Mouse (Mus musculus): ENCODE data around the gene Uqcr11. TPM values are rescaled to one million over a fixed set of nuclear protein-coding genes. Genes with fewer than 3 reads are reported as not detected.

The Uqcr11 gene
- 35.4 and 38.2 TPM in 2 replicates for total RNA-seq (2017)

GRCm38 (mm10) chr10:80406684-80407501, at the start of gene Uqcr11:
Uqcr11 (minus strand) TSS chr10:80406830.
- ATAC-seq (ENCODE audit: extremely low read depth, insufficient number of reproducible peaks, low FRiP score, poor library complexity, severe bottlenecking): peak; percentile 86

- no peak for ATAC-seq (ENCODE audit: extremely low read depth, insufficient number of reproducible peaks, low FRiP score, poor library complexity, severe bottlenecking)
Measured at GRCm38 (mm10) chr10:80455697-80456096, 49.1 kb upstream of the Uqcr11 start.

DNA sequence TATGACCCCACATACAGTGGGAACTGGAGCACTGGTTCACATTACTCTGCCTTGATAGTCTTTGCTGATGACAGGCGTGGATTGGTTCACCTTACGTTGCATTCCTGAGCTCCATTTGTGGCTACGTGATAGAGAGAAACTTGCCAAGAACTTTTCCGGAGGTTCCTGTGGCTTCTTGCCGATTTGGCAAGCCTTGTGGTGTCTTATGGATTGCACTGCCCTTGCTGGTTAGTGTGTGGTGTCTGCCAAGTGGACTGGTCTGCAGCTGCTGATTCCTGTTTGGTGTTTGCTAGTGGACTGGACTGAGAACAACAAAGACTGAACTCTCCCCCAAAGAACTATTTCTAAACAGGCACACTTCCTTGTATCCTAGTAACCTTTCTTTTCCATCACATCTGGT, 48.2 kb upstream of the Uqcr11 start:
- ATAC-seq (ENCODE audit: extremely low read depth, insufficient number of reproducible peaks, low FRiP score, poor library complexity, severe bottlenecking): no peak

- no peak for ATAC-seq (ENCODE audit: extremely low read depth, insufficient number of reproducible peaks, low FRiP score, poor library complexity, severe bottlenecking)
Measured at GRCm38 (mm10) chr10:80453601-80454000, 47.0 kb upstream of the Uqcr11 start.

DNA sequence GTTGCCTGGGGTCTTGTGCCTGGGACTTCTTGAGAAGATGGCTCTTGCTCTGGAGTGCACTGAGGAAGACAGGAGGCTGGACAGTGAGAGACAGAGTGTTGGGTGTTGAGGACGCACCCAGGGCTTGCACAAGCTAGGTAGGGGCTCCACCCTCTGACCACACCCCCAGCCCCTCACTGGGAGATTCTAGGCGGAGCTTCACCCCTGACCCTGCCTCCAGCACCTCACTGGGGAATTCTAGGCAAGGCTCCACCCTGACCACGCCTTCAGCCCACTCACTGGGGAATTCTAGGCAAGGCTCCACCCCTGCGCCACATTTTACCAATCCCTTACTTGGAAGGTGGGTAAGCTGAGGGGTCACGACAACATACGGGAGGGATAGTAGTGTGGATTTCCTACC, 44.0 kb upstream of the Uqcr11 start:
- ATAC-seq (ENCODE audit: extremely low read depth, insufficient number of reproducible peaks, low FRiP score, poor library complexity, severe bottlenecking): no peak

DNA sequence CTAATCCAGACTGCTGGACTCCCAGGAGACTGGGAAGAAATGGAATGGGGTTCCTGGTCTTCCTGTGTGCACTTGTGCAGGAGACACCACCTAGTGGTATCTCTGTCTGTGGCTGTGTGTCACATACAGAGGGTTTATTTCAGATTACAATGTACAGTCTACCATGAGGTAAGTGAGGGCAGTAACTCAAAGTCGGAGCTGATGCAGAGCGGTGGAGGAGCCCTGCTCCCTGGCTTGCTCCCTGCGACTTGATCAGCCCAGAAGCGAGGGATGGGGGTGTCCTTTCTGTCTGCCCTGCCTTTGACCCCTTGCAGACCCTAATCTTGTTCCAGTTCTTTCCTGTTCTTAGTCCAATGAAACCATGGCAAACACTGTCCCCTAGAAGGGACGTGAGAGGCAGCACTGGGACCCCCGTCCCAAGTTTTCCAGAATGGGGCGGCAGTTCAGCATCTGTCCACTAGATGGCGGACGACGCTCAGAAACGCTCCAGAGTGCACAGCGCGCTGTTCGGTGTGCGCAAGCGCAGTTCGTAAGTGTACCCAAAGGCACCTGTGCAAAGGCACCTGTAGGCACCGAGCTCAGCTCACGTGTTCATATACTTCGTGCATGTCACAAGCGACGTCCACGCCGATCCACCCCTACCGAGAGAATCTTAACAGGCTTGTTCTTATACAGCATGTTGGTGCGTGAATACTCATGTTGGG, 39.4 kb upstream of the Uqcr11 start:
- ATAC-seq (ENCODE audit: extremely low read depth, insufficient number of reproducible peaks, low FRiP score, poor library complexity, severe bottlenecking): peak; percentile 79

- no peak for ATAC-seq (ENCODE audit: extremely low read depth, insufficient number of reproducible peaks, low FRiP score, poor library complexity, severe bottlenecking)
Measured at GRCm38 (mm10) chr10:80445052-80445451, 38.4 kb upstream of the Uqcr11 start.

- ATAC-seq (ENCODE audit: extremely low read depth, insufficient number of reproducible peaks, low FRiP score, poor library complexity, severe bottlenecking): no peak
Measured at GRCm38 (mm10) chr10:80444339-80445045, 37.9 kb upstream of the Uqcr11 start.

DNA sequence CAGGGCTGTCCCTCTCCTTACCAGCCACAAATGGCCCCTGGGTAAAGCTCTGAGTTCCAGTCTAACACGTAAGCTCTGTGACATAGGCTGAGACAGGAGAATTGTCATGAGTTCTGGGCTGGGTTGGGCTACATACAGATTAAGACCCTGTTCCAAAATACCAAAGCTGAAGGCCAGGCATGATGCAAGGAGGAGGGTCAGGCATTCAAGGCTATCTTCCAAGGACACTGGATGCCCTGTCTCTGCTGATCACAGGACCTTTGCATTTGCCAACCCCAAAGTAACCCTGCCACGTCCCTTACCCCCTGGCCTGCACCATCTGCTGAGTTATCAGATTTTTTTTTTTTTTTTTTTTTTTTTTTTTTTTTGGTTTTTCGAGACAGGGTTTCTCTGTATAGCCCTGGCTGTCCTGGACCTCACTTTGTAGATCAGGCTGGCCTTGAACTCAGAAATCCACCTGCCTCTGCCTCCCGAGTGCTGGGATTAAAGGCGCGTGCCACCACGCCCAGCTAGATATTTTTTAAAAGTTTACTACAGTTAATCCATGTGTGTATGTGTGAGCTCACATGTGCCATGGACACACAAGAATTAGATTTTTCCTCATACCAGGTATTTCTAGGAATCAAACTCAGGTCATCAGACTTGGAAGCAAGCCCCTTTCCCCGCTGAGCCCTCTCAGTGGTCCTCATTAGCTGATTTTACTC, 37.1 kb upstream of the Uqcr11 start:
- no peak for ATAC-seq (ENCODE audit: extremely low read depth, insufficient number of reproducible peaks, low FRiP score, poor library complexity, severe bottlenecking)

DNA sequence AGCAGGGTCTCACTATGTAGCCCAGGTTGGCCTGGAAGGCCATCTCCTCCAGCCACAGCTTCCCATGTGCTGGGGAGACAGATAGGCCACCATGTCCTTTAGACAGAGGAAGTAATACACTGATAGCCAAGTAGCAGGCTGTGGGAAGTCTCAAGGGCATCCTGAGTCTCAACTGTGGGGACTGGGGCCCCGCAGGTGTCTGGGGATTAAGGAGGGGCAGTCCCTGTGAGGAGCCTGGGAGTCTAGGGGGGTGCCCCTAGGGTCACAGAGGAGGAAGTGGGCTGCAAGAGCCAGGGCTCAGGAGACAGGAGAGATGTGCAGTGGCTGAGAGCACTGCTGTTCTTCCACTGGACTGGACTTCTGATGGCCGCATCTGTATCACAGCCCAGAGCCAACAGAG, 36.4 kb upstream of the Uqcr11 start:
- ATAC-seq (ENCODE audit: extremely low read depth, insufficient number of reproducible peaks, low FRiP score, poor library complexity, severe bottlenecking): peak; percentile 24

- no peak for ATAC-seq (ENCODE audit: extremely low read depth, insufficient number of reproducible peaks, low FRiP score, poor library complexity, severe bottlenecking)
Measured at GRCm38 (mm10) chr10:80441598-80441997, 35.0 kb upstream of the Uqcr11 start.

DNA sequence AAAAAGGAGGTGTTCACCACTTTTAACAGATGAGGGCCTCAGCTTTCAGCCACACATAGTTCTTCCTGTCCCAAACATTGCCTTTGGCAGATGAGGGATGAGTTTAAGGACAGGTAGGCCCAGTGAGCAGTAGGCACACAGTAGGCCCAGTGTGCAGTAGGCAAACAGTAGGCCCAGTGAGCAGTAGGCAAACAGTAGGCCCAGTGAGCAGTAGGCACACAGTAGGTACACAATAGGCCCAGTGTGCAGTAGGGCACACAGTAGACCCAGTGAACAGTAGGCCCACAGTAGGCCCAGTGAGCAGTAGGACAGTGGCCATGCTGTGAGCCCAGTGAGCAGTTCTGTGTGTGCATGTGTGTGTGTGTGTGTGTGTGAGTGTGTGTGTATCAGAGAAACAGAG, 33.4 kb upstream of the Uqcr11 start:
- ATAC-seq (ENCODE audit: extremely low read depth, insufficient number of reproducible peaks, low FRiP score, poor library complexity, severe bottlenecking): no peak

DNA sequence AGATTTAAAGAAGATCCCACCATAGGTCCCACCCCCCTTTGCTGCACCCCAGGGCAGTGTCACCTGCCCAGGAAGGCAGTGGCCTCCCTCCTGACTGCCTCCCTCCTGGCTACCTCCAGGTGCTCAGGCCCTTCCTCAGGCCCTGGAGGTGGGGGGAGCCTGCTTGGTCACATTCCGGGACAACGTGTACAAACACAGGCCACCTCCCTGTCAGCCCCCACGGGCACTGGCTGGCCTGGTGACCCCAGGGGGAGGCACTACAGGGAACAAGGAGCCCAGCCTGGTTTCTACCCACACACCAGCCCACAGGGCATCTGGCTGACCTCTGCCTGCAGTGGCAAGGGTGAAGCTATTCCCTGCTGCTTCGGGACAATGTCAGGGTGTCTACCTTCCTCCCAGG, 31.3 kb upstream of the Uqcr11 start:
- ATAC-seq (ENCODE audit: extremely low read depth, insufficient number of reproducible peaks, low FRiP score, poor library complexity, severe bottlenecking): no peak

- no peak for ATAC-seq (ENCODE audit: extremely low read depth, insufficient number of reproducible peaks, low FRiP score, poor library complexity, severe bottlenecking)
Measured at GRCm38 (mm10) chr10:80436276-80436675, 29.6 kb upstream of the Uqcr11 start.

DNA sequence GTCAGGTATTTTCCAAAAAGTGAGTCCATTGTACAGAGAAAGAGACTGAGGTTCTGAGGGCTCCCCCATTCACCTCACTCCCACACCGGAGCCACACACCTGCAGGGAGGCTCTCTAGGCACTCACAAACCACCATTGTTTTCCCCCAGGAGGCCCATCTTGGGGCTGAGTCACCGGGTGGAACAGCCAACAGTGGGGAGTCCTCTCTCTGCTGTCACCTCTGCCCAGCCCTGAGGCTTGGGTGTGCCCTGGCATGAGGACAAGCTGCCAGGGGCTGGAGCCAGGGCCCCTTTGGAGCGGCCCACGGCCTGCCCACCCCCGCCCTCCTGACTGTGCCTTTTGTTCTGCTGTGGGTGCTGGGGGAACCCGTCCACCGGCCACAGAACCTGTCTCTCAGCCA, 29.1 kb upstream of the Uqcr11 start:
- no peak for ATAC-seq (ENCODE audit: extremely low read depth, insufficient number of reproducible peaks, low FRiP score, poor library complexity, severe bottlenecking)

DNA sequence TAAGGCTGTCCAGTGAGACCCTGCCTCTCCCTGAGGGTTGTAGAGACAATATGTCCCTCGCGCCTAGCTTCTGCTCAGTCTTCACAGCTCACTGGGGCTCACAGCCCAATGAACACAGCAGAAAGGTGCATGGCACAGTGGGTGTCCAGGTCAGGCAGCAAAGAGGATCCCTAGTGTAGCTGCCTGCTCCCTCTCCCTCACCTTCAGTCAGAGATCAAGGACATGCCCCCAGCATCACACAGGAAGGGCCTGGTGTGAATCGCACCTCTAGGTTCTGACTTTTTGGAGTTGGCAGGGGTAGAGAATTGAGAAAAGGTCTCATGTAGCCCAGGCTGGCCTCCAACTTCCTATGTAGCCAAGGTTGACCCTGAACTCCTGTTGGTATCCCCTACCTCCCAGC, 28.2 kb upstream of the Uqcr11 start:
- ATAC-seq (ENCODE audit: extremely low read depth, insufficient number of reproducible peaks, low FRiP score, poor library complexity, severe bottlenecking): no peak

DNA sequence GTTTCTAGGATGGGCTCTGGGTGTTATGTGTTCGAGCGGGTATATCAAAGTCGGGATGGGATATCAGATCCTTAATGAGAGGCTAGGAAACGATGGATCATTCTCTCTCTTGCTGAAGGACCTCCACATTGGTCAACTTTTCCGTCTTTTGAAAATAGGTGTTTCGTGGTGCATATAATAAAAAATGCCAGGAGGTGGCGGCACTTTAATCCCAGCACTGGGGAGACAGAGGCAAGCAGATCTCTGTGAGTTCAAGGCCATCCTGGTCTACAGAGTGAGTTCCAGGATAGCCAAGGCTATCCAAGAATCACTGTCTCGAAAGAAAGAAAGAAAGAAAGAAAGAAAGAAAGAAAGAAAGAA, 27.6 kb upstream of the Uqcr11 start:
- ATAC-seq (ENCODE audit: extremely low read depth, insufficient number of reproducible peaks, low FRiP score, poor library complexity, severe bottlenecking): no peak

GRCm38 (mm10) chr10:80433513-80434232, 27.0 kb upstream of the Uqcr11 start, which contains the start of gene Tcf3:
Tcf3 (minus strand) TSS chr10:80433647.
- ATAC-seq (ENCODE audit: extremely low read depth, insufficient number of reproducible peaks, low FRiP score, poor library complexity, severe bottlenecking): peak; percentile 90

Measured in neutrophil, adult 5-6 weeks (primary cell).